In genomic region chr3:101378102-101378501, GRCm38 (mm10) we compare ENCODE assay signal across 8 mouse cellular contexts. TPM values are rescaled to one million over a fixed set of nuclear protein-coding genes. Genes with fewer than 3 reads are reported as not detected.
DNase-seq lines count a peak whose midpoint lies in the region; ATAC-seq and TF ChIP-seq lines count a peak whose summit lies in the region.

No protein-coding gene starts in this region.

- TF ChIP-seq EP300 in lung, postnatal 0 days (IDR thresholded peaks at IDR 0.05) = no peak

- no peaks in the 10 kb centered on the region for H3K36me3 ChIP-seq in embryonic facial prominence, embryonic 14.5 days (ENCODE audit: control insufficient read depth, insufficient read depth, low read length)
- H3K36me3 ChIP-seq in hindbrain, embryonic 15.5 days = no peaks in the 10 kb centered on the region
- H3K36me3 ChIP-seq in lung, postnatal 0 days (ENCODE audit: insufficient read depth, low read length) = no peaks in the 10 kb centered on the region
- H3K36me3 ChIP-seq in stomach, embryonic 15.5 days = no peaks in the 10 kb centered on the region

- DNase-seq in cerebellum, adult 2 months = no peak
- no peak for DNase-seq in cerebellum, postnatal 36 days
- DNase-seq in embryonic facial prominence, embryonic 14.5 days (ENCODE audit: low spot score) = peak; percentile 80
- DNase-seq in lung, postnatal 0 days (ENCODE audit: low spot score) = peak; percentile 67
- DNase-seq in adrenal gland, adult 18-20 months (ENCODE audit: low spot score in 2 of 2) = no peak
- no peak for DNase-seq in gastrocnemius, adult 18-20 months (ENCODE audit: low spot score)

- peak overlapping the region; percentile 67 for H3K4me3 ChIP-seq in cerebellum, adult 2 months (replicated peaks; ENCODE audit: insufficient read depth, low read depth, low read length)
- peak overlapping the region; percentile 71 for H3K4me3 ChIP-seq in embryonic facial prominence, embryonic 14.5 days (ENCODE audit: low read depth, low read length)
- peak overlapping the region; percentile 92 for H3K4me3 ChIP-seq in hindbrain, embryonic 15.5 days
- H3K4me3 ChIP-seq in lung, postnatal 0 days (ENCODE audit: low read depth, low read length) = peak overlapping the region; percentile 80
- H3K4me3 ChIP-seq in stomach, embryonic 15.5 days (replicated peaks) = peak overlapping the region; percentile 66

- no peak overlapping the region for H3K27ac ChIP-seq in cerebellum, adult 2 months (ENCODE audit: insufficient read depth, low read length)
- H3K27ac ChIP-seq in embryonic facial prominence, embryonic 14.5 days (replicated peaks; ENCODE audit: low read depth, low read length) = peak overlapping the region; percentile 69
- H3K27ac ChIP-seq in hindbrain, embryonic 15.5 days (replicated peaks) = peak overlapping the region; percentile 77
- H3K27ac ChIP-seq in lung, postnatal 0 days (ENCODE audit: low read length) = peak overlapping the region; percentile 23
- peak overlapping the region; percentile 66 for H3K27ac ChIP-seq in stomach, embryonic 15.5 days

- TF ChIP-seq CTCF in cerebellum, adult 2 months (IDR thresholded peaks at IDR 0.05; ENCODE audit: borderline replicate concordance, insufficient read depth, low read depth, low read length) = no peak
- TF ChIP-seq CTCF in lung, postnatal 0 days (IDR thresholded peaks at IDR 0.05) = no peak

- peak; percentile 35; the same call in 1 of the 2 replicates for ATAC-seq in embryonic facial prominence, embryonic 14.5 days (ENCODE audit: low read depth)
- ATAC-seq in hindbrain, embryonic 15.5 days (ENCODE audit: low FRiP score, low read depth) = 0 out of 2 replicates have a peak, but pooled peaks have one; percentile 31
- ATAC-seq in lung, postnatal 0 days = peak; percentile 53
- peak; percentile 41; the same call in 1 of the 2 replicates for ATAC-seq in stomach, embryonic 15.5 days (ENCODE audit: insufficient read depth, low FRiP score, low read depth)

- no peaks in the 10 kb centered on the region for H3K27me3 ChIP-seq in cerebellum, adult 2 months (ENCODE audit: control insufficient read depth, insufficient read depth, low read length)
- H3K27me3 ChIP-seq in embryonic facial prominence, embryonic 14.5 days (replicated peaks; ENCODE audit: control insufficient read depth, insufficient read depth, low read length) = no peaks in the 10 kb centered on the region
- H3K27me3 ChIP-seq in hindbrain, embryonic 15.5 days = no peaks in the 10 kb centered on the region
- no peaks in the 10 kb centered on the region for H3K27me3 ChIP-seq in lung, postnatal 0 days (replicated peaks; ENCODE audit: insufficient read depth, low read length)
- no peaks in the 10 kb centered on the region for H3K27me3 ChIP-seq in stomach, embryonic 15.5 days (replicated peaks)

- H3K4me2 ChIP-seq in embryonic facial prominence, embryonic 14.5 days (ENCODE audit: low read depth, low read length) = peak overlapping the region; percentile 88
- H3K4me2 ChIP-seq in hindbrain, embryonic 15.5 days = peak overlapping the region; percentile 89
- H3K4me2 ChIP-seq in lung, postnatal 0 days (replicated peaks; ENCODE audit: low read depth, low read length) = peak overlapping the region; percentile 99
- peak overlapping the region; percentile 82 for H3K4me2 ChIP-seq in stomach, embryonic 15.5 days

- 10% methylated on average over 12 of the region's 12 CpGs for WGBS in cerebellum, adult 2 months
- under 1% methylated on average over 12 of the region's 12 CpGs for WGBS in embryonic facial prominence, embryonic 14.5 days
- WGBS in hindbrain, embryonic 15.5 days = under 1% methylated on average over 12 of the region's 12 CpGs
- 3% methylated on average over 12 of the region's 12 CpGs for WGBS in lung, postnatal 0 days
- WGBS in stomach, embryonic 15.5 days = 1% methylated on average over 12 of the region's 12 CpGs

- peak overlapping the region; percentile 87 for H3K9ac ChIP-seq in embryonic facial prominence, embryonic 14.5 days (ENCODE audit: low read depth, low read length)
- H3K9ac ChIP-seq in hindbrain, embryonic 15.5 days = peak overlapping the region; percentile 90
- peak overlapping the region; percentile 62 for H3K9ac ChIP-seq in lung, postnatal 0 days (replicated peaks; ENCODE audit: low read depth)
- H3K9ac ChIP-seq in stomach, embryonic 15.5 days = peak overlapping the region; percentile 68; the same call in 1 of the 2 replicates

- no peak for TF ChIP-seq POLR2A in cerebellum, adult 2 months (IDR thresholded peaks at IDR 0.05; ENCODE audit: borderline replicate concordance, insufficient read depth, low read length)

- no peaks in the 10 kb centered on the region for H3K9me3 ChIP-seq in embryonic facial prominence, embryonic 14.5 days (ENCODE audit: control insufficient read depth, low read length)
- H3K9me3 ChIP-seq in hindbrain, embryonic 15.5 days = no peaks in the 10 kb centered on the region
- no peaks in the 10 kb centered on the region for H3K9me3 ChIP-seq in lung, postnatal 0 days (ENCODE audit: low read length)
- H3K9me3 ChIP-seq in stomach, embryonic 15.5 days = no peaks in the 10 kb centered on the region

- H3K4me1 ChIP-seq in cerebellum, adult 2 months (ENCODE audit: control insufficient read depth, insufficient read depth, low read length) = no peaks in the 10 kb centered on the region
- peaks cover 48% of the 10 kb centered on the region for H3K4me1 ChIP-seq in embryonic facial prominence, embryonic 14.5 days (ENCODE audit: control insufficient read depth, insufficient read depth, low read length)
- peaks cover 50% of the 10 kb centered on the region for H3K4me1 ChIP-seq in hindbrain, embryonic 15.5 days (replicated peaks)
- peaks cover 13% of the 10 kb centered on the region for H3K4me1 ChIP-seq in lung, postnatal 0 days (ENCODE audit: insufficient read depth, low read depth, low read length)
- peaks cover 41% of the 10 kb centered on the region for H3K4me1 ChIP-seq in stomach, embryonic 15.5 days

RNA-seq across cellular contexts. Expression of gene Igsf3, which starts 1.2 kb away (rescaled TPM):
- polyA plus RNA-seq in cerebellum, adult 2 months (2012; rRNA removed) = 4.3 and 5.1 TPM in 2 replicates
- 37.0 and 40.6 TPM in 2 replicates for polyA plus RNA-seq in embryonic facial prominence, embryonic 14.5 days (2014; fragmentation: Nextera tagmentation; extraction: Ambion mirVana)
- polyA plus RNA-seq in hindbrain, embryonic 15.5 days (2015; fragmentation: Nextera tagmentation; extraction: Ambion mirVana) = 80.2 and 90.6 TPM in 2 replicates
- 16.9 and 17.8 TPM in 2 replicates for polyA plus RNA-seq in lung, postnatal 0 days (2015; fragmentation: Nextera tagmentation; extraction: Ambion mirVana)
- 32.0 and 37.0 TPM in 2 replicates for polyA plus RNA-seq in stomach, embryonic 15.5 days (2015; fragmentation: Nextera tagmentation; extraction: Ambion mirVana)
- total RNA-seq in adrenal gland, adult 18-20 months (2021) = 1 to 10 TPM; 3.1 to 3.8 TPM
- total RNA-seq in gastrocnemius, adult 18-20 months (2021) = 1 to 10 TPM; 2.9 to 3.7 TPM

Comparison
In these comparisons a context has a peak if more than half of its experiments do, and no peak if none do; other contexts are left out.
1. DNase-seq: peak in embryonic facial prominence, embryonic 14.5 days (single experiment) and lung, postnatal 0 days (single experiment); none in cerebellum, adult 2 months (0 of 2), cerebellum, postnatal 36 days (0 of 2), adrenal gland, adult 18-20 months (0 of 2) and gastrocnemius, adult 18-20 months (single experiment).
2. Peak in every context shown above with its lines, with median percentiles within 50 percentile points of each other: H3K4me3 ChIP-seq, ATAC-seq, H3K4me2 ChIP-seq and H3K9ac ChIP-seq.